Mouse (Mus musculus): Measurements from ENCODE around the gene Il20rb. TPM values are rescaled to one million over a fixed set of nuclear protein-coding genes. Genes with fewer than 3 reads are reported as not detected.

Il20rb gene
- polyA plus RNA-seq (2015; fragmentation: Nextera tagmentation; extraction: Ambion mirVana), result 0.79 and 1.4 TPM in 2 replicates

- Histone ChIP-seq H3K4me3 (no peak within 1 kb of the TSS), H3K4me1 (peaks cover 16% of the 10 kb centered on the region), H3K36me3 (peaks cover 3% of the 10 kb centered on the region; the same call in 1 of the 2 replicates), H3K4me2 (replicated peaks) (no peak within 1 kb of the TSS), H3K9me3 (no peaks in the 10 kb centered on the region), H3K27ac (no peak within 1 kb of the TSS), H3K9ac (no peak within 1 kb of the TSS), H3K27me3 (no peaks in the 10 kb centered on the region)
- 88% methylated on average over 5 of the region's 5 CpGs for WGBS
- ATAC-seq (ENCODE audit: low FRiP score, low read depth), result no peak
These were observed at the start of gene Il20rb for GRCm38 (mm10) chr9:100486431-100486830. Gene Il20rb (minus strand): TSS chr9:100486788.

GRCm38 (mm10) chr9:100535618-100536262 is 49.2 kb upstream of the Il20rb start:
- no peaks in the 10 kb centered on the region; the same call in 1 of the 2 replicates for H3K9me3 ChIP-seq
- 93% methylated on average over 2 of the region's 2 CpGs for WGBS
- H3K36me3 ChIP-seq, result no peaks in the 10 kb centered on the region
- no peak for ATAC-seq (ENCODE audit: low FRiP score, low read depth)
- H3K4me3 ChIP-seq, result no peak overlapping the region
- H3K4me1 ChIP-seq, result no peaks in the 10 kb centered on the region
- no peak overlapping the region for H3K4me2 ChIP-seq (replicated peaks)
- H3K9ac ChIP-seq, result no peak overlapping the region
- no peaks in the 10 kb centered on the region for H3K27me3 ChIP-seq
- no peak overlapping the region for H3K27ac ChIP-seq

DNA sequence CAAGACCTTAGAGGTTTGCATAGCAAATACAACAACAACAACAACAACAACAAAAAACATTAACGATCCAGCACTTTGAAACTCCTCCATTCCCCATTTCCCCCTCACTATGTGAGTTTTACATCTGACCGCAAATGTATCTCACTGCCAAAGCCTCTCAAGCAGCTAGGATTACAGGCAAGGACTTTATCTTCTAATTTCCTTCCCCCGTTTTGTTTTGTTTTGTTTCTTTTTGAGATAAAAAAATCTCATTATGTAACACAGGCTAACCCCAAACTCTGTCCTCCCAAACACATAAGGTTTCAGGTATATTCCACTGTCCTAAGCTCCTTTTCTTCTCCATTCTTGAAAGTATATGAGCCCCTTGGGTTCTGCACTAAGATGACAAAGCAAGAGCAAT is 48.1 kb upstream of the Il20rb start:
- Histone ChIP-seq H3K4me3 (no peak overlapping the region), H3K4me2 (replicated peaks) (no peak overlapping the region), H3K36me3 (no peaks in the 10 kb centered on the region), H3K4me1 (no peaks in the 10 kb centered on the region), H3K27me3 (no peaks in the 10 kb centered on the region), H3K9me3 (no peaks in the 10 kb centered on the region; the same call in 1 of the 2 replicates), H3K27ac (no peak overlapping the region), H3K9ac (no peak overlapping the region)
- ATAC-seq (ENCODE audit: low FRiP score, low read depth), result no peak
- WGBS, result 94% methylated on average over 3 of the region's 3 CpGs

DNA sequence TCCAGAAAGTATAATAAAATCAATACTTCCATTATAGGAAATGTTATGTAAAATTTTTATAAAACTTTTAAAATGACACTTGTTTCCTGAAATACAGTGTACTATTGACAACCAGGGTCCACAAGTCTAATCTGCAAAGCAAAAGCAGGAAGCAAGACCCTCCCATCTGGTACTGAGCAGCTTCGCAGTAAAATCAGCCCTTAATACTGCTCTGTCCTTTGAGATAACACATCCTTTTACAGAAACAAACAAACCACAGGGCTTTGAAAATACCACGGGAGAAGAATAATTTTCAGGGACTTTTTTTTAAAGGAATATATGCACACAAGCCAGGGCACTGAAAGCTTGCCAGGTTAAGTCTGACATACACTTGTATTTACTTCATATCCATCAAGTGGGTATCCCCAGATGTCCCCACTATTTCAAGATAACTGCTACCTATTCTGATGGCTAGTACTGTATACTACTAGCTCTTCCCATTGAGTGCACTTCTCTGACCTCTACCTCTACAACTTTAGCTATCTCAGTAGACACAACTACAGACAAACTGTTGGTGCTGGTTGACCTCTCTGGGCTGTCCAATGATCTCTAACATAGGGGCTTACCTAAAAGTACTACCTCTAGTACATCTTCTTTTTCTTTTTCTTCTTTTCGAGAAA is 46.4 kb upstream of the Il20rb start:
- Histone ChIP-seq H3K27me3 (no peaks in the 10 kb centered on the region), H3K4me3 (no peak overlapping the region), H3K27ac (no peak overlapping the region), H3K36me3 (peaks cover 10% of the 10 kb centered on the region), H3K4me2 (replicated peaks) (no peak overlapping the region), H3K4me1 (no peaks in the 10 kb centered on the region), H3K9ac (no peak overlapping the region), H3K9me3 (peaks cover 7% of the 10 kb centered on the region)
- ATAC-seq (ENCODE audit: low FRiP score, low read depth), result no peak
- 78% methylated on average over 3 of the region's 3 CpGs for WGBS

GRCm38 (mm10) chr9:100531296-100531695 is 44.7 kb upstream of the Il20rb start:
- no peaks in the 10 kb centered on the region for H3K4me1 ChIP-seq
- 79% methylated on average over 1 of the region's 1 CpGs for WGBS
- no peak for ATAC-seq (ENCODE audit: low FRiP score, low read depth)

DNA sequence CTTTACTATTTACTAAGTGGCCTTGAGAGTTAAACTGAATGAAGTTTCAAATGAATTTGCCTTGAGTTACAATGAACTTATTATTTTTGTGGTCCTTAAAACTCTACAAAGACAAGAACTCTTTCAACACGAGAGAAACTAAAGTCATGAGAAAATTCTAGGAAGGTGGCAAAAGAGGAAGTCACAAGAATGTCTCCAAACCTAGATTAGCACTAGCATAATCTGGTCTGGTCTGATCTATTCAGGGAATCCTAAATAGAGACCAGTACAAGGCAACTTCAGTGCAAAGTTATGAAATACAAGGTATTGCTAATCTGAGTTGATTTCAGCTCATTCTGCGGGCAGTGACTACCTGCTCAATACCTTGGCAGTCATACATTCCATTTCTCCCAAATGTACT is 38.6 kb upstream of the Il20rb start:
- Histone ChIP-seq H3K4me1 (no peaks in the 10 kb centered on the region), H3K9me3 (peaks cover 7% of the 10 kb centered on the region; the same call in 1 of the 2 replicates), H3K27me3 (no peaks in the 10 kb centered on the region), H3K9ac (no peak overlapping the region), H3K4me3 (no peak overlapping the region), H3K36me3 (peaks cover 10% of the 10 kb centered on the region), H3K27ac (no peak overlapping the region), H3K4me2 (replicated peaks) (no peak overlapping the region)
- WGBS, result 82% methylated on average over 2 of the region's 2 CpGs
- ATAC-seq (ENCODE audit: low FRiP score, low read depth), result no peak

More at GRCm38 (mm10) chr9:100531296-100531695, 44.7 kb upstream of the Il20rb start:
- Histone ChIP-seq H3K9ac (no peak overlapping the region), H3K27ac (no peak overlapping the region), H3K4me3 (no peak overlapping the region), H3K9me3 (peaks cover 7% of the 10 kb centered on the region), H3K27me3 (no peaks in the 10 kb centered on the region), H3K4me2 (replicated peaks) (no peak overlapping the region), H3K36me3 (peaks cover 10% of the 10 kb centered on the region)

DNA sequence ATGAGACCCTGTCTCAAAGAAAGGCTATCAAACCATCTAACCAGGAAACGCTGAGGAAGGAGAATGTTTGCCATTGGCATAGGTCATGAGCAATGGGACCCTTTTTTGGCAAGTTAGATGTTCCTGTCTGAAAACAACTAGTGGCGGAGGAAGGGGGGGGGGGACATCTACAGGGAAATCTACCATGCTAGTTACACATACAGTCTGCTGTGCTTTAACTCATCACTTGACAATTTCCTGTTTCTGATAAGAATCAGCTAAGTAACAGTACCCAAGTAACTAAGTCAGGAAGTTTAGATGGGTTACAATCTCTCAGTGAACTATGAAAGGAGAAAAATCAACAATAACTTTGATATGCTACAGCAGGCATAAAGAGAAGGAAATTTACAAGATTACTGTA is 35.4 kb upstream of the Il20rb start:
- ATAC-seq (ENCODE audit: low FRiP score, low read depth), result no peak
- 73% methylated on average over 2 of the region's 2 CpGs for WGBS
- H3K4me1 ChIP-seq, result no peaks in the 10 kb centered on the region
- H3K4me3 ChIP-seq, result no peak overlapping the region
- no peak overlapping the region for H3K27ac ChIP-seq
- H3K9ac ChIP-seq, result no peak overlapping the region
- no peak overlapping the region for H3K4me2 ChIP-seq (replicated peaks)
- H3K36me3 ChIP-seq, result no peaks in the 10 kb centered on the region
- H3K27me3 ChIP-seq, result no peaks in the 10 kb centered on the region
- no peaks in the 10 kb centered on the region for H3K9me3 ChIP-seq

- no peak; the same call in 1 of the 2 replicates for ATAC-seq (ENCODE audit: low FRiP score, low read depth)
- H3K4me3 ChIP-seq, result no peak overlapping the region
- no peaks in the 10 kb centered on the region for H3K36me3 ChIP-seq
- no peaks in the 10 kb centered on the region for H3K9me3 ChIP-seq
- H3K4me1 ChIP-seq, result no peaks in the 10 kb centered on the region
- no peak overlapping the region for H3K27ac ChIP-seq
- H3K4me2 ChIP-seq (replicated peaks), result no peak overlapping the region
- H3K27me3 ChIP-seq, result no peaks in the 10 kb centered on the region
- 0% methylated on average over 2 of the region's 2 CpGs for WGBS
- H3K9ac ChIP-seq, result no peak overlapping the region
These were observed 34.0 kb upstream of the Il20rb start for GRCm38 (mm10) chr9:100520586-100520985.

GRCm38 (mm10) chr9:100520012-100520411 is 33.4 kb upstream of the Il20rb start:
- Histone ChIP-seq H3K27ac (no peak overlapping the region), H3K4me3 (no peak overlapping the region), H3K36me3 (no peaks in the 10 kb centered on the region), H3K27me3 (no peaks in the 10 kb centered on the region), H3K9me3 (no peaks in the 10 kb centered on the region), H3K9ac (no peak overlapping the region), H3K4me1 (no peaks in the 10 kb centered on the region), H3K4me2 (replicated peaks) (no peak overlapping the region)
- no peak for ATAC-seq (ENCODE audit: low FRiP score, low read depth)
- 97% methylated on average over 3 of the region's 3 CpGs for WGBS

- ATAC-seq (ENCODE audit: low FRiP score, low read depth), result no peak
- Histone ChIP-seq H3K4me3 (no peak overlapping the region), H3K36me3 (peaks cover 12% of the 10 kb centered on the region), H3K4me2 (replicated peaks) (no peak overlapping the region), H3K27me3 (no peaks in the 10 kb centered on the region), H3K27ac (no peak overlapping the region), H3K9ac (no peak overlapping the region), H3K4me1 (peaks cover 17% of the 10 kb centered on the region), H3K9me3 (no peaks in the 10 kb centered on the region)
- WGBS, result 89% methylated on average over 2 of the region's 2 CpGs
These were observed 21.0 kb upstream of the Il20rb start for GRCm38 (mm10) chr9:100507581-100507980.

GRCm38 (mm10) chr9:100506652-100507051 is 20.1 kb upstream of the Il20rb start:
- Histone ChIP-seq H3K9ac (no peak overlapping the region), H3K27ac (no peak overlapping the region), H3K36me3 (peaks cover 13% of the 10 kb centered on the region), H3K27me3 (no peaks in the 10 kb centered on the region), H3K4me1 (peaks cover 17% of the 10 kb centered on the region), H3K4me2 (replicated peaks) (no peak overlapping the region), H3K4me3 (no peak overlapping the region), H3K9me3 (no peaks in the 10 kb centered on the region)
- WGBS, result 44% methylated on average over 2 of the region's 2 CpGs
- ATAC-seq (ENCODE audit: low FRiP score, low read depth), result no peak

- no peak overlapping the region for H3K4me3 ChIP-seq
- H3K27ac ChIP-seq, result no peak overlapping the region
- no peaks in the 10 kb centered on the region for H3K27me3 ChIP-seq
- H3K4me2 ChIP-seq (replicated peaks), result no peak overlapping the region
- peaks cover 10% of the 10 kb centered on the region for H3K4me1 ChIP-seq
- ATAC-seq (ENCODE audit: low FRiP score, low read depth), result no peak
- H3K36me3 ChIP-seq, result peaks cover 17% of the 10 kb centered on the region
- WGBS, result 70% methylated on average over 4 of the region's 4 CpGs
- no peak overlapping the region for H3K9ac ChIP-seq
- H3K9me3 ChIP-seq, result no peaks in the 10 kb centered on the region
These were observed 18.9 kb upstream of the Il20rb start for GRCm38 (mm10) chr9:100505498-100505897.
